In genomic region chr17:87305065-87305464, GRCm38 (mm10) we compare ENCODE assay signal across 13 mouse cellular contexts.
"Had no signal": no experiment of that assay in that cellular context is flagged by ENCODE, and none has a peak within 500 bp of the region (broad histone marks: within the 10 kb centered on the region; RNA-seq: fewer than 3 reads in every experiment).

No protein-coding gene starts in this region.

- H3K36me3 ChIP-seq: limb, embryonic 12.5 days; stomach, embryonic 15.5 days had no signal

- H3K9me3 ChIP-seq: limb, embryonic 12.5 days; liver, embryonic 13.5 days; neural tube, embryonic 15.5 days; stomach, embryonic 15.5 days had no signal

- H3K4me3 ChIP-seq: layer of hippocampus, adult 2 months; limb, embryonic 12.5 days; liver, embryonic 13.5 days; myocyte; neural tube, embryonic 15.5 days; stomach, embryonic 15.5 days had no signal

- H3K4me2 ChIP-seq: limb, embryonic 12.5 days; liver, embryonic 13.5 days; lung, embryonic 14.5 days; neural tube, embryonic 15.5 days; stomach, embryonic 15.5 days had no signal

- H3K27me3 ChIP-seq: limb, embryonic 12.5 days; liver, embryonic 13.5 days; neural tube, embryonic 15.5 days; stomach, embryonic 15.5 days had no signal

- H3K4me1 ChIP-seq: limb, embryonic 12.5 days; neural tube, embryonic 15.5 days had no signal

- H3K9ac ChIP-seq: limb, embryonic 12.5 days; liver, embryonic 13.5 days; lung, embryonic 14.5 days; neural tube, embryonic 15.5 days; stomach, embryonic 15.5 days had no signal

- DNase-seq: kidney, postnatal 4 days; liver, embryonic 13.5 days; lung, embryonic 14.5 days; lung, postnatal 14 days; midbrain, embryonic 14.5 days; thymus, postnatal 36 days had no signal

- ATAC-seq: hindbrain, postnatal 0 days had no signal

- H3K27ac ChIP-seq: hindbrain, postnatal 0 days; kidney, postnatal 0 days; layer of hippocampus, adult 2 months; limb, embryonic 12.5 days; liver, embryonic 13.5 days; neural tube, embryonic 15.5 days; stomach, embryonic 15.5 days had no signal
